Mouse (Mus musculus): ENCODE data around the gene Fkbp15.

GRCm38 (mm10) chr4:62393459-62393858 lies 33.1 kb upstream of the Fkbp15 start:
- TF ChIP-seq EP300 (IDR thresholded peaks at IDR 0.05; ENCODE audit: insufficient read depth, low read depth, low read length), result no peak
- no peak for TF ChIP-seq POLR2A (IDR thresholded peaks at IDR 0.05; ENCODE audit: insufficient read depth, low read length)
